Mouse (Mus musculus) liver, embryonic 12.5 days (tissue): ENCODE measurements around the gene Esr1. TPM values are rescaled to one million over a fixed set of nuclear protein-coding genes. Genes with fewer than 3 reads are reported as not detected.

Experiments used
- ATAC-seq: fragments of 200-750 bp; cut with Nextera tagmentation; 2 replicates; pipeline ENCODE4 v1.8.0; 2017; ENCODE audit warnings: moderate number of reproducible peaks, mild to moderate bottlenecking, moderate library complexity
- H3K27ac ChIP-seq: fragments of 300-500 bp; sonication (generic); 2 replicates; pipeline ENCODE4 v1.5.1; 2016; ENCODE audit warnings: mild to moderate bottlenecking
- H3K27me3 ChIP-seq: fragments of 300-500 bp; sonication (generic); replicated peaks from 2 replicates; pipeline ENCODE4 v1.6.1; 2016; ENCODE audit warnings: mild to moderate bottlenecking, moderate library complexity
- H3K36me3 ChIP-seq: fragments of 300-500 bp; sonication (generic); 2 replicates; pipeline ENCODE4 v1.6.1; 2016; ENCODE audit warnings: mild to moderate bottlenecking, moderate library complexity
- H3K4me1 ChIP-seq: fragments of 300-500 bp; sonication (generic); 2 replicates; pipeline ENCODE4 v1.6.1; 2016
- H3K4me2 ChIP-seq: fragments of 300-500 bp; sonication (generic); 2 replicates; pipeline ENCODE4 v1.6.1; 2016; ENCODE audit warnings: mild to moderate bottlenecking, moderate library complexity
- H3K4me3 ChIP-seq: fragments of 300-500 bp; sonication (generic); 2 replicates; pipeline ENCODE4 v1.5.1; 2016; ENCODE audit warnings: mild to moderate bottlenecking, moderate library complexity
- H3K9ac ChIP-seq: fragments of 300-500 bp; sonication (generic); 2 replicates; pipeline ENCODE4 v1.6.1; 2016; ENCODE audit warnings: mild to moderate bottlenecking, moderate library complexity
- H3K9me3 ChIP-seq: fragments of 300-500 bp; sonication (generic); replicated peaks from 2 replicates; pipeline ENCODE4 v1.6.1; 2016; ENCODE audit warnings: mild to moderate bottlenecking, moderate library complexity
- WGBS: fragments of 180-500 bp; shearing (Covaris S2); methylation state at CpG from one replicate; pipeline ENCODE4 v1.1.7; 2016; ENCODE audit not compliant: insufficient replicate concordance; 5-methylcytosine and 5-hydroxymethylcytosine counted together
- polyA plus RNA-seq: library from polyadenylated mRNA; unstranded; fragments of >200 nt; fragmentation: Nextera tagmentation; extraction: Ambion mirVana; gene quantifications from 2 replicates; pipeline ENCODE4 v1.2.1, GENCODE M21; 2016

The Esr1 gene
- polyA plus RNA-seq, 1 experiment from 2014 or later, result 0.01 TPM

DNA sequence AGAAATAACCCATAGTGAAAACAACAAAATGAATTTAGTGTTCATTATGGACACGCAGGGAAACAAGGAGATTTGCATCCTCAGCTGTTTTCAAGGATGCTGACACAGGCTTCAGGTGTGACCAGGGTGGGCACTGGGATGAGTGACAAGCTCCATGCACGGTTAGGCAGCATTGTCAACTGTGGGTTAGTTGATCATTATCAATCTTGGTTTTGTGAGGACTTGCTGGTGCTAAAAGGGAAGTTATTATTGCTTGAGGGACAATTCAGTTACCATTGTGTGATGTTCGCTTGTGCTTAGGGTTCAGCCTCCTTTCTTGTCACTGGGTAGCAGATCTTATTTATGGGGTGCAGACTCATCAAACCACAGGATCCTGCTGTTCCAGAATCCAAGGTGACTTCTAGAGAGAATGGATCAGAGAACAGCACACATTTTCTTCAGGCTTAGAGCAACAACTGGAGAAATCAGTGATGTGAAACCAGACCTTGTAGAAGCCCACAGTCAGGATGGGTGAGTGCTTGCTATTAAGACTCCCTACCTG lies 186.9 kb downstream of the Esr1 start:
- Histone ChIP-seq H3K9ac (no peak overlapping the region), H3K36me3 (no peaks in the 10 kb centered on the region), H3K27ac (no peak overlapping the region), H3K27me3 (no peaks in the 10 kb centered on the region), H3K4me1 (no peaks in the 10 kb centered on the region), H3K9me3 (0 out of 2 replicates have a peak, but pooled peaks cover 3% of the 10 kb centered on the region), H3K4me3 (no peak overlapping the region), H3K4me2 (no peak overlapping the region)
- 32% methylated on average over 3 of the region's 3 CpGs for WGBS
- no peak for ATAC-seq

DNA sequence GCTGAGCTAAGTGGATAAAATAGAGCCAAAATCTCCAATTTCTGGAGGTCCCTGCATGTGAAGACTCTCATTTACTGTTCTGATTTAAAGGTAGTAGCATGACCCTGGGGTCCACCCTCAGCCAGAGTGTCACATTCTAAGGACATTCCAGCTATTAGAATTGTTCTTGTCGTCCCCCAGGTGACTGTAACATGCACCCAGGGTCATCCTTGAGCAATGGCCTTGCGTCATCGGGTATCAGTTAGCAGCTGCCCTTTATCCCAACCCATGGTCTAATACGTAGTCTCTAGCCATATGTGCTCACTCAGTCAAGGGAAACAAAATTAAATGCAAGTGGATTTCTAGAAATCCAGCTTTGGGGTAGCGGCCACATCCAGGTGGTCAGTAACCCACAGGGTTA lies 213.0 kb downstream of the Esr1 start:
- H3K4me3 ChIP-seq, result no peak overlapping the region
- H3K36me3 ChIP-seq, result no peaks in the 10 kb centered on the region
- H3K27ac ChIP-seq, result no peak overlapping the region
- WGBS, result 69% methylated on average over 5 of the region's 5 CpGs
- H3K9me3 ChIP-seq, result no peaks in the 10 kb centered on the region
- no peaks in the 10 kb centered on the region for H3K27me3 ChIP-seq
- no peaks in the 10 kb centered on the region for H3K4me1 ChIP-seq
- ATAC-seq, result no peak
- H3K9ac ChIP-seq, result no peak overlapping the region
- no peak overlapping the region for H3K4me2 ChIP-seq

DNA sequence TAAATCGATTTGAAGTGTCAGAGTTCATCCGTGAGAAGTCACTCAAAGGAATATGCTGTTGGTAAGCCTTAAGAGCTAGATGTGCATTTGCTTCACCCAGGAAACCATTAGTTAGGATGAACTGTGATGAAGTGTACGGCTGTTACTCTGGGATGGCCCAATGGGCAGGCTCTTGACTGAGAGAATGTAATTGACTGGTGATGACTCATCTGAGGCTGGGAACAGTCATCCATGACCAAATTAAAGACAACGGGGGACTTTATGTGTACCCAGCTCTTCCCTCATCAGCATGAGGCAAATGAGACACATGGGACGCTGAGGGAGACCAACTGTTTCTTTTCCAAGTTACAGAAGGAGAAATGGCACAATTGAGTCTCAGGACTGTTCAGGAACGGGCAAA lies 219.2 kb downstream of the Esr1 start:
- WGBS, result 60% methylated on average over 6 of the region's 6 CpGs

DNA sequence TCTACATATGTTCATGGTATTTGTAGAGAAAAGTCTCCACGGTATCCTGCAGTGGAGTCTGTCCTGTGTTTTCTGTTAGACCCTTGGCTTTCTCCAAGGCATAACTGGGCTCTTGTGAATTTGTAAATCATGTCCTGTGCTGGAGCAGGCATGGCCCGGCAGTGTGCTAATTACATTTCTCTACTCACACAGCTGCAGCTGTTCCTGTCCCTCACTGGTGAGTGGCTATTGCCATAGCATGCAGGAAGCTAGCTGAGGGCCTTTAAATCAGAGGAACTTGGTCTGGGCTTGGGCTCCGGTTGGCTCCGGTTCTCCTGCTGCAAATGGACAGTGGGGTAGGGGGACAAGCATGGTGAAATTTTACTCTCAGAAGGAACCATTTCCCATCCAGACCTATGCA lies 226.7 kb downstream of the Esr1 start:
- Histone ChIP-seq H3K4me1 (no peaks in the 10 kb centered on the region), H3K9me3 (no peaks in the 10 kb centered on the region), H3K4me2 (no peak overlapping the region), H3K9ac (no peak overlapping the region), H3K4me3 (no peak overlapping the region), H3K27me3 (no peaks in the 10 kb centered on the region), H3K36me3 (no peaks in the 10 kb centered on the region), H3K27ac (no peak overlapping the region)
- no peak for ATAC-seq
- WGBS, result 81% methylated on average over 4 of the region's 4 CpGs

More for the DNA sequence above, 219.2 kb downstream of the Esr1 start:
- Histone ChIP-seq H3K9me3 (no peaks in the 10 kb centered on the region), H3K27ac (no peak overlapping the region), H3K9ac (no peak overlapping the region), H3K4me2 (no peak overlapping the region), H3K4me1 (no peaks in the 10 kb centered on the region), H3K36me3 (no peaks in the 10 kb centered on the region), H3K27me3 (no peaks in the 10 kb centered on the region), H3K4me3 (no peak overlapping the region)
- no peak for ATAC-seq

DNA sequence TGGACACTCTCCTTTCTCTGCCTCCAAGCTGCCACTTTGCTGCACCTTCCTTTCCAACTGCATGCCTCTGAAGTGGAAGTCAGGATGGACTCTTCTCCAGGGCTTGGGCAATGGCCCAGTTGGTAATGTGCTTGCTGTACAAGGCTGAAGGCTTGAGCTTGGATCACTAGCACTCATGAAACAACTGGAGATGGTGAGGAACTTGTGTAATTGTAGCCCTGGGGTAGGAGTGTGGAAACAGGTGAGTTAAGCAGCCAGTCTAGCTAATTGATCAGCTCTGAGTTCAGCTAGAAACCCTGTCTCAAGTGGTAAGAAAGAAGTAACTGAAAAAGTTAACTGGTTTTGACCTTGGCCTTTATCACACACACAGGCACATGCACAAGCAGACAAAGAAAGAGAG lies 229.6 kb downstream of the Esr1 start:
- Histone ChIP-seq H3K4me2 (no peak overlapping the region), H3K27ac (no peak overlapping the region), H3K4me3 (no peak overlapping the region), H3K9me3 (no peaks in the 10 kb centered on the region), H3K36me3 (no peaks in the 10 kb centered on the region), H3K9ac (no peak overlapping the region), H3K4me1 (no peaks in the 10 kb centered on the region), H3K27me3 (no peaks in the 10 kb centered on the region)
- ATAC-seq, result no peak

DNA sequence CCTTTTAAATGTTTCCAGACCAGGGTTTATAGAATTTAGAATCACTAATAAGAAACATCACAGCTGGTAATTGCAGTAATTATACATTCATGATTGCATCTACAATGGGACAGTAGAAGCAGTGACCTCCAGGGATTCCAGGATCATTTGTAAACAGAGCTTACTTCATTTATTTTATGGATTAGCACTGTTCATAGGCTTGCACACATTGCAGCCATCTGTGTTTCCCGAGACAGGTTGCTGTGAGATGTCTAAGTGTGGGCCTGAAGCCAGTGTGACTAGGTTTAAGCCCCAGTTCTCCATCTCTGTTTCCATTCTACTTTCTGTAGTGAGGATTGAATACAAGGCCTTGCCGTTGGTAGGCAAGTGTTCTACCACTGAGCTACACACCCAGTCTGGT lies 236.1 kb downstream of the Esr1 start:
- Histone ChIP-seq H3K36me3 (no peaks in the 10 kb centered on the region), H3K27me3 (no peaks in the 10 kb centered on the region), H3K4me1 (no peaks in the 10 kb centered on the region), H3K27ac (no peak overlapping the region), H3K9ac (no peak overlapping the region), H3K9me3 (no peaks in the 10 kb centered on the region), H3K4me3 (no peak overlapping the region), H3K4me2 (no peak overlapping the region)
- WGBS, result 63% methylated on average over 2 of the region's 2 CpGs
- ATAC-seq, result no peak

DNA sequence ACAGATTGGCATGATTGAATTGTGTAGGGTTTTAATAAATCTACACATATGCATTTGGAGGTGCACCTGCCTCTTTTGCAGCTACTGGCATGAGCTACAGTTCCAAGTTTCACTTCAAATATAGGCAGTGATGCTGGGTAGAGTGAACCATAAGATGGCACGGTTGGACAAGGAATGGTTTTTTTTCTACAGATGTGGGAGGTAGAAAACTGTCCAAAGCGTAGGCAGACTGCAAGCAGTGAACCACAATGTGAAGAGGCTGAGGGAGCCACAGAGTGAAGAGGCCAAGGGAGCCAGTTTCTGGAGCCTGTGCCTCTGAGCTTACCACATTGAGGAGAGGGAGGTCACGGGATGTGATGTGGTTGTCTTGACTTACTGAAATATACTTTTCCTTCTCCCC lies 238.5 kb downstream of the Esr1 start:
- Histone ChIP-seq H3K27me3 (no peaks in the 10 kb centered on the region), H3K4me1 (no peaks in the 10 kb centered on the region), H3K4me2 (no peak overlapping the region), H3K4me3 (no peak overlapping the region), H3K36me3 (no peaks in the 10 kb centered on the region), H3K27ac (no peak overlapping the region), H3K9me3 (no peaks in the 10 kb centered on the region), H3K9ac (no peak overlapping the region)
- WGBS, result 63% methylated on average over 3 of the region's 3 CpGs
- ATAC-seq, result no peak

DNA sequence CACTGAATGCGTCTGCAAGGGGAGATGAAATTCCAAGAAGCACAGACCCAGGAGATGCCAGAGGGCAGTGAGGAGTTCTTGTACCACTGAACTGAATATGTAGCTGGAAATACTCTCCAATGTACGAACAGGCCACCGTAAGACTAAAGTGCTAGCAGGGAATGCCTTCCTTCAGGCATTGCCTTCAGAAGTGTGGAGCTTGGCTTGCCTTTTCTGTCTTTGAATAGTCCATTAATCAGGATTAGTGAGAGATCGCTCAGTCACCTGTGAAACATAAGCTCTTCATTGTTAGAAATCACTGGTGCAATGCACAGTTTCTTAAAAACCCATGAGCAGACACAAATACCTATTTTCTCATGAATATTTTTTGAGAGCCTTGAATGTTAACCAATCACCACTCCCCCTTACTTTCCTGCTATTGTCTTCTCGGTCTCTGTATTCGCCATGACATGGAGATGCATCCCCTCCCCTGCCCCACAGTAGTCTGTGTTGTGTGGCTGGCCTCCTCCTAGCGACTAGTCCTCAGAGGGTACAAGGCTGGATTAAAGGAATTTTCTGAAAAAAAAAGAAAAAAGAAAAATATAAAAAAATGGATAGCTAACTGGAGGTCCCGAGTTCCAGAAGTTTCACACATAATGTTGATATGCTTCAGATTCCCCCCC lies 263.8 kb downstream of the Esr1 start:
- Histone ChIP-seq H3K4me1 (no peaks in the 10 kb centered on the region), H3K36me3 (no peaks in the 10 kb centered on the region), H3K9ac (no peak overlapping the region), H3K9me3 (no peaks in the 10 kb centered on the region), H3K4me2 (no peak overlapping the region), H3K27me3 (no peaks in the 10 kb centered on the region), H3K4me3 (no peak overlapping the region), H3K27ac (no peak overlapping the region)
- ATAC-seq, result no peak
- WGBS, result 68% methylated on average over 8 of the region's 8 CpGs

DNA sequence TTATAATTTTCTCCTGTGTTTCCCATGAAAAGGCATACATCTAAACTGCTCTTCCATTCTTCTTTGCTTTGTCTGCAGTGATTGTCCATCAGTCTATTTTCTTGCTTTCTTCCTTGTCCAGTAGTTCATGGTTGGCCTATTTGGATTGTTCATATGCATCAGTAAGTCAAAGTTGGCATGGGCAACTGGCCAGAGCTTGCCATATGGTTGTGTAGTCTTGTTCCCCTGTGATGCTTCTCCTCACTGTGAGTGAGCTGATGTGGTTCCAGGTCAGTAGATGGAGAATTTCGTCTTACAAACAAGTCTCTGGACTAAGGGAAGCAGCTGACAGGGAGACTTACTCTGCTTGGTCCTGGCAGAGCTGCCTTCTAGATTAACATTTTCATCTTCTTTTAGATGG lies 270.0 kb downstream of the Esr1 start:
- Histone ChIP-seq H3K4me2 (no peak overlapping the region), H3K9me3 (no peaks in the 10 kb centered on the region), H3K36me3 (no peaks in the 10 kb centered on the region), H3K4me3 (no peak overlapping the region), H3K9ac (no peak overlapping the region), H3K27me3 (no peaks in the 10 kb centered on the region), H3K27ac (no peak overlapping the region), H3K4me1 (no peaks in the 10 kb centered on the region)
- ATAC-seq, result no peak
- WGBS, result 41% methylated on average over 1 of the region's 1 CpGs

DNA sequence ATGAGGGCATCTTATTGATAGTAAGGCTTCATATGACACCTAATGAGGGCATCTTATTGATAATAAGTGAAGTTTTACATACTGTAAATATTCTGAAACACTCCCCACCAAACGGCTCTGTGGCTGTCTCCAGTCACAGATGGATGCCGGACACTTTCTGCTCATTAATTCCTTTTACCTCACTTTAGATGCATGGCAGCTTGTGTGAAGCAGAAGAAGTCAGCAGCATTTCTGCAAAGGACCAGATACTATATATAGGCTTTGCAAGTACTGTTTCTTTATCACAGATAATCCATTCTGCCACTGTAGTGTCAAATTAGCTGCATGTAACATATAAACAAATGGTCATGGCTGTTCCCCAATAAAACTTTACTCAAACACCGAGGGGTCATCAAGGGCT lies 274.1 kb downstream of the Esr1 start:
- Histone ChIP-seq H3K4me2 (no peak overlapping the region), H3K27ac (no peak overlapping the region), H3K4me1 (no peaks in the 10 kb centered on the region), H3K9ac (no peak overlapping the region), H3K9me3 (no peaks in the 10 kb centered on the region), H3K36me3 (no peaks in the 10 kb centered on the region), H3K27me3 (no peaks in the 10 kb centered on the region), H3K4me3 (no peak overlapping the region)
- no peak for ATAC-seq
- 55% methylated on average over 3 of the region's 3 CpGs for WGBS

DNA sequence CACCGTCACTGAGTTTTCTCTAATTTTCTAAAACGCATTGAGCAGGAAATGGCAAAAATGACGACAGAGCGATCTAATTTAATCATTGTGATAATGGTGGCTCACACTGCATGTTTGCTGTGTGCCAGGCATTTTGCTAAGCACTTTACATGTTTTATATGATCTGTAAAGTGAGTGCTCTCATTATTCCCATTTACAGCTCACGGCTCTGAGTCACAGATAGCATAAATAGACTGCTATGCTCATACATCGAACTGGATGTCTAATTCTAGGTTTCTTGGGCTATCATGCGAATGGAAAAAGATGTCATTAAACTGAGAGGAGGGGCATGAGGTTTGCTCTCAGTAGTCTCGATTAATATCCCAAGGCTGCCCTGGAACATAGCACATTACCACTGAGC lies 274.6 kb downstream of the Esr1 start:
- 68% methylated on average over 8 of the region's 8 CpGs for WGBS
- ATAC-seq, result no peak

DNA sequence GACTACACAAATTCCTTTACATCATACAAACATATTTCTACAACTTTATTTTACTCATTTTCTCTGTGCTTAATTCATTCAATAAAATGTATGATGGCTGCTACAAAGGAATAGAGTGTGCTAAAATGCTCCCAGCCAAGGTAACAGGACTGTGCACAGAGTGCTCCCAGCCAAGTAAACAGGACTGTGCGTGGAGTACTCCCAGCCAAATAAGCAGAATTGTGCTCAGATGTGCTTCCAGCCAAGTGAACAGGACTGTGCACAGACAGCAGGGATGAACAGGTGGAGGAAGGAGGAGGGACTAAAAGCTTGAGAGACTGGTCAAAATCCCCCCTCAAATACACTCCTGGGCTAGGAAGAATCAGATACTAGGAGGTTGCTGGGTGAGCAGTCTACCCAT lies 282.1 kb downstream of the Esr1 start:
- H3K4me3 ChIP-seq, result no peak overlapping the region
- H3K4me1 ChIP-seq, result no peaks in the 10 kb centered on the region
- no peak overlapping the region for H3K9ac ChIP-seq
- H3K36me3 ChIP-seq, result no peaks in the 10 kb centered on the region
- ATAC-seq, result no peak
- H3K4me2 ChIP-seq, result no peak overlapping the region
- H3K27ac ChIP-seq, result no peak overlapping the region
- WGBS, result 19% methylated on average over 1 of the region's 1 CpGs
- no peaks in the 10 kb centered on the region for H3K27me3 ChIP-seq
- H3K9me3 ChIP-seq, result no peaks in the 10 kb centered on the region

More for the DNA sequence above, 274.6 kb downstream of the Esr1 start:
- Histone ChIP-seq H3K9ac (no peak overlapping the region), H3K4me1 (no peaks in the 10 kb centered on the region), H3K4me2 (no peak overlapping the region), H3K27ac (no peak overlapping the region), H3K27me3 (no peaks in the 10 kb centered on the region), H3K4me3 (no peak overlapping the region), H3K9me3 (no peaks in the 10 kb centered on the region), H3K36me3 (no peaks in the 10 kb centered on the region)

DNA sequence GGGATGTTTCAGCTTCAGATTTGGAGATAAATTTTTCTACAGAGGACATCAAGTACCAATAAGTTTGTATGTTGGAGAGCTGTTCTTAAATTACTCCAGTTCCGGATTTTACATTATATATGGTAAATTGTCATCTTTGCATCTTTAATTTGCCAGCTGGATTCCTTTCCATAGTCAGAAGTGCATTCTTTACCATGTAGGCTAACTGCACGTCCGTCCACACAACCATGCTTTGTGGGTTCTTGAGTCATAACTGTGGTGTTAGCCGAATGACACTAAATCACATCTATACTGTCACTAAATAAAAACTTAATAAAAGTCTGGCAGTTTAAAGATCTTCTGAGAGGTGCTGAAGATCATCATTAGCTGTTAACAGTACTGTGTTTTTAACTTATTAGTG lies 286.4 kb downstream of the Esr1 start:
- Histone ChIP-seq H3K4me1 (no peaks in the 10 kb centered on the region), H3K4me3 (no peak overlapping the region), H3K9ac (no peak overlapping the region), H3K27ac (no peak overlapping the region), H3K4me2 (no peak overlapping the region), H3K36me3 (no peaks in the 10 kb centered on the region), H3K27me3 (no peaks in the 10 kb centered on the region), H3K9me3 (no peaks in the 10 kb centered on the region)
- 66% methylated on average over 4 of the region's 4 CpGs for WGBS
- ATAC-seq, result no peak
